Mouse (Mus musculus): ENCODE measurements around the gene Doc2a. TPM values are rescaled to one million over a fixed set of nuclear protein-coding genes. Genes with fewer than 3 reads are reported as not detected.

Doc2a gene
- polyA plus RNA-seq, 1 experiment = not detected

DNA sequence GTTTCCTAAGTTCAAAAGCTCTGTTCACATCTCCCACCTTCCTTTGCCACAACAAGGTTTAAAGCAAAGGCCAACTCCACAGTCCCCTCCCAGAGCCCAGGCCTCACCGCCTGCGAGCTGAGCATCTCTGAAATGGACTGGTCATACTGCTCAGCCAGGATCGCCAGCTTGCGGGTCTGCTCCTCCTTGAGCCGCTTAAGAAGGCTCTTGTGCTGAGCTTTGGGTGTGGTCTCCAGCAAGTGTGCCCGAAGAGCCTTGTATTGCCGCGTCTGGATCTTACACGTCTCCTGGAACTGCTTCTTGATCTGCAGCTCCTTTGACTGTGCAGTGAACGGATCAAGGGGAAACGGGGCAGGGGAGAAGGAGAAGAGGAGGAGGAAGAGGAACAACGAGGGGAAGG, 20.8 kb downstream of the Doc2a start:
- Histone ChIP-seq H3K4me2 (ENCODE audit: low read depth) (no peak overlapping the region), H3K27me3 (ENCODE audit: control insufficient read depth, insufficient read depth, insufficient read length) (no peaks in the 10 kb centered on the region), H3K36me3 (ENCODE audit: control insufficient read depth, insufficient read depth) (peaks cover 13% of the 10 kb centered on the region), H3K79me2 (ENCODE audit: control insufficient read depth, insufficient read depth) (no peaks in the 10 kb centered on the region), H3K4me3 (no peak overlapping the region), H3ac (ENCODE audit: control insufficient read depth, insufficient read length) (no peak overlapping the region)
- no peak for TF ChIP-seq POLR2AphosphoS2 (IDR thresholded peaks at IDR 0.05; ENCODE audit: insufficient read length, low read depth)
- no peak for TF ChIP-seq TCF3 (IDR thresholded peaks at IDR 0.05; ENCODE audit: insufficient read length, low read depth)
- no peak for TF ChIP-seq SRF (IDR thresholded peaks at IDR 0.05; ENCODE audit: control insufficient read depth, insufficient read length, low read depth)
- no peak for TF ChIP-seq E2F4 (IDR thresholded peaks at IDR 0.05; ENCODE audit: insufficient read depth)
- no peak for TF ChIP-seq CEBPB (IDR thresholded peaks at IDR 0.05; ENCODE audit: insufficient read depth, poor library complexity, severe bottlenecking)
- TF ChIP-seq POLR2A (IDR thresholded peaks at IDR 0.05; ENCODE audit: insufficient read length, low read depth) = no peak
- TF ChIP-seq USF1 (IDR thresholded peaks at IDR 0.05; ENCODE audit: low read depth) = no peak
- no peak for TF ChIP-seq REST (IDR thresholded peaks at IDR 0.05; ENCODE audit: insufficient read depth, insufficient read length)

DNA sequence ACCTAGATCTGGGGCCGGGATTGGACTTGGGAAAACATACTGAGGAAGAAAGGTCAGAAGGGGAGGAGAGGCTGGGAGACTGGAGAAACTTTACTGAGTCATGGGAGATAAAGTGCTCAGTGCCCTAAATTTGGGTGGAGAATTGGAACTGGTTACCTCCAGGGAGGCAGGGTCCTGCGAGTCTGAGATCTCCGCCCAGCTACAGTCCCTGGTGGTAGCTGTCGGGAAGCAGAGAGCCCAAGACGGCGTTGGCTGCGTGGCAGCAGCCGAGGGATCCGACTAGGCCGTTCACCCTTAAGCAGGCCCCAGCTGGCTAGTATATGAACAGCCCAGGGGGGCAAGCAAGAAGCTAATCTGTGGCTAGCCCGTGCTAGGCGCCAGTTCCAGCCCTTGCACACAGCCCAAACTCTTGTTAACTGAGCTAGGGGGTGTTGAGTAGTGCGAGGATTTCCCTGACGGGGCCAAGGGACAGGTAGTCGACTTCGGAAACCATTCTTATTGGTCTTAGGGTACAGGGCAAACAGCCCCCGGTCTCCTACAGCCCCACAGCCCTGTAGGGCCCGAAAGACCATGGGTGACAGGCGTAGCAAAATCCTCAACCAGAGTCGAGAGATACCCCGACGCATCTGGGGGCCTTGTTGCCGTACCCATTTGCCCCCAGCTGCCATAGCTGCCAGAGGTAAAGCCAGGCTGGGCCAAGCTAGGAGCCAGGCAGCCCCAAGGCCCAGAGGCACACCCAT, 22.7 kb downstream of the Doc2a start:
- TF ChIP-seq POLR2A (IDR thresholded peaks at IDR 0.05; ENCODE audit: insufficient read length, low read depth) = no peak
- no peak overlapping the region for H3K4me3 ChIP-seq
- no peak overlapping the region for H3K4me2 ChIP-seq (ENCODE audit: low read depth)
- H3K36me3 ChIP-seq (ENCODE audit: control insufficient read depth, insufficient read depth) = peaks cover 21% of the 10 kb centered on the region
- no peaks in the 10 kb centered on the region for H3K27me3 ChIP-seq (ENCODE audit: control insufficient read depth, insufficient read depth, insufficient read length)
- H3ac ChIP-seq (ENCODE audit: control insufficient read depth, insufficient read length) = no peak overlapping the region
- H3K79me2 ChIP-seq (ENCODE audit: control insufficient read depth, insufficient read depth) = no peaks in the 10 kb centered on the region

DNA sequence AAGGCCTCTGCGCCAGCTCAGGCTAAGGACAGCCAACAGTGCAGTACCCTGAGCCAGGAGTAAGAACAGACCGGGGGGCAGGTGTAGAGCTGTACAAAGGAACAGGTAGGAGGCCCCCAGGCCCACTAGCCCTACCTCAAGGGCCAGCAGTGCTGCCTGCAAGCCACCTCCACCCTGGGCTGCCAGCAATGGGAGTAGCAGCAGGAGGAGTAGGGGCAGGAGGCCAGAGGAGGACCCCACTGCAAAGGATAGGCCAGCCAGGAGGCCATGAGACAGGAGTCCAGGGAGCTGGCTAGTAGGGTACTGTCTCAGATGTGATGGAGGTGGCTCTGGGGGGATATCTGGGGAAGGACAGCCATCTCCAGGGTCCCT, 23.3 kb downstream of the Doc2a start:
- Histone ChIP-seq H3K4me3 (no peak overlapping the region), H3K27me3 (ENCODE audit: control insufficient read depth, insufficient read depth, insufficient read length) (no peaks in the 10 kb centered on the region), H3K79me2 (ENCODE audit: control insufficient read depth, insufficient read depth) (no peaks in the 10 kb centered on the region), H3ac (ENCODE audit: control insufficient read depth, insufficient read length) (no peak overlapping the region), H3K4me2 (ENCODE audit: low read depth) (no peak overlapping the region), H3K36me3 (ENCODE audit: control insufficient read depth, insufficient read depth) (peaks cover 27% of the 10 kb centered on the region)
- TF ChIP-seq POLR2A (IDR thresholded peaks at IDR 0.05; ENCODE audit: insufficient read length, low read depth) = no peak
- no peak for TF ChIP-seq TCF12 (IDR thresholded peaks at IDR 0.05; ENCODE audit: insufficient read depth, poor library complexity, severe bottlenecking)
- no peak for TF ChIP-seq CEBPB (IDR thresholded peaks at IDR 0.05; ENCODE audit: insufficient read depth, poor library complexity, severe bottlenecking)
- no peak for TF ChIP-seq TCF3 (IDR thresholded peaks at IDR 0.05; ENCODE audit: insufficient read length, low read depth)
- no peak for TF ChIP-seq MYOD1 (IDR thresholded peaks at IDR 0.05; ENCODE audit: control insufficient read depth in 1 of 3, insufficient read length in 2 of 3, low read depth in 2 of 3)
- no peak for TF ChIP-seq REST (IDR thresholded peaks at IDR 0.05; ENCODE audit: insufficient read depth, insufficient read length)
- TF ChIP-seq MYOG (IDR thresholded peaks at IDR 0.05; ENCODE audit: control insufficient read depth in 1 of 3, insufficient read depth in 1 of 3, insufficient read length in 2 of 3, low read depth in 2 of 3) = no peak
- no peak for TF ChIP-seq USF1 (IDR thresholded peaks at IDR 0.05; ENCODE audit: low read depth)
- TF ChIP-seq POLR2AphosphoS2 (IDR thresholded peaks at IDR 0.05; ENCODE audit: insufficient read length, low read depth) = no peak
- TF ChIP-seq MAX (IDR thresholded peaks at IDR 0.05; ENCODE audit: low read depth) = no peak
- TF ChIP-seq SRF (IDR thresholded peaks at IDR 0.05; ENCODE audit: control insufficient read depth, insufficient read length, low read depth) = no peak
- no peak for TF ChIP-seq E2F4 (IDR thresholded peaks at IDR 0.05; ENCODE audit: insufficient read depth)

DNA sequence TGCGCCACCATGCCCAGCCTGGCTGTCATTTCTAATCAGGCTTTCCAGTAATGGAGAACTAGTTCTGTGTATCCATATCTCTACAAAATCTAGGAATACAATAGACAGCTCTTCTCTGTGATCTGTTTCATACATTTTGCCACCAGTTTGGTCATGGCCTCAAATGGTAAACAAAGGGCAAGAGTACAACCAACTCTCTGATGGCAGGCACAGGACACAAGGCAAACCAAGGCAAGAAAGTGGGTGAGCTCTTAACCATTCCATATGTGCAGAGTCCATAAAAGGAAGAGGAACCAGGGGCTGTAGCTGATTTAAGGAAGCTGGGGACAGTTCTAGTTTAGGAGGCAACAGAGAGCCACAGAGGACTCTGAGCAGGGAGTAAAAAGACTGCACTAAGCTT, 30.0 kb downstream of the Doc2a start:
- Histone ChIP-seq H3K79me2 (ENCODE audit: control insufficient read depth, insufficient read depth) (peaks cover 17% of the 10 kb centered on the region), H3K36me3 (ENCODE audit: control insufficient read depth, insufficient read depth) (peaks cover 34% of the 10 kb centered on the region), H3ac (ENCODE audit: control insufficient read depth, insufficient read length) (no peak overlapping the region), H3K4me2 (ENCODE audit: low read depth) (no peak overlapping the region), H3K4me3 (no peak overlapping the region), H3K27me3 (ENCODE audit: control insufficient read depth, insufficient read depth, insufficient read length) (no peaks in the 10 kb centered on the region)
- TF ChIP-seq POLR2A (IDR thresholded peaks at IDR 0.05; ENCODE audit: insufficient read length, low read depth) (no peak), MAX (IDR thresholded peaks at IDR 0.05; ENCODE audit: low read depth) (no peak), TCF3 (IDR thresholded peaks at IDR 0.05; ENCODE audit: insufficient read length, low read depth) (no peak), MYOD1 (IDR thresholded peaks at IDR 0.05; ENCODE audit: control insufficient read depth in 1 of 3, insufficient read length in 2 of 3, low read depth in 2 of 3) (no peak), CEBPB (IDR thresholded peaks at IDR 0.05; ENCODE audit: insufficient read depth, poor library complexity, severe bottlenecking) (no peak), SRF (IDR thresholded peaks at IDR 0.05; ENCODE audit: control insufficient read depth, insufficient read length, low read depth) (no peak)

DNA sequence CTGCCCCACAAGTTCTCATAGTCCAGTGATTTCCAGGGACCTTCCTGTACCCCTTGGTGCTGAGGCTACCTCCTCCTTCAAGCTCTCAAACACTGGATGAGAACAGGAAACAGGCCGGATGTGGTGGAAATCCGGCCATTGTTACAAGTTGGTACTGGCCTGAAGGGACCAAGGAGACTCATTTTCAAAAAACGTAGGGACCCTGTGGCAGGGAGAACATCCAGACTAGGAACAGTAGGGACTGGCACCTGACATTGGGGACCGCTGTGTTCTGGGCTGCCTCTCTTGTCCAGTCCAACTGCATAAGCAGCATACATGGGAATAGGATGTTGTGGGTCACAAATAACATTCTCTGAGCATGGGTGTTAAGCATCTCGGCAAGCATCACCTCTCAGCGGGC, 33.8 kb downstream of the Doc2a start:
- no peak for TF ChIP-seq USF1 (IDR thresholded peaks at IDR 0.05; ENCODE audit: low read depth)
- no peak for TF ChIP-seq CEBPB (IDR thresholded peaks at IDR 0.05; ENCODE audit: insufficient read depth, poor library complexity, severe bottlenecking)

More for the DNA sequence above, 33.8 kb downstream of the Doc2a start:
- Histone ChIP-seq H3K4me3 (no peak overlapping the region), H3K4me2 (ENCODE audit: low read depth) (peak overlapping the region; percentile 92), H3K36me3 (ENCODE audit: control insufficient read depth, insufficient read depth) (peaks cover 8% of the 10 kb centered on the region), H3K79me2 (ENCODE audit: control insufficient read depth, insufficient read depth) (peaks cover 37% of the 10 kb centered on the region), H3ac (ENCODE audit: control insufficient read depth, insufficient read length) (no peak overlapping the region), H3K27me3 (ENCODE audit: control insufficient read depth, insufficient read depth, insufficient read length) (no peaks in the 10 kb centered on the region)

Measured in myocyte (in vitro differentiated cells).